Mouse (Mus musculus) cerebellum, adult 2 months (tissue): ENCODE results near the gene Mapk9.

ENCODE experiments used
- CTCF ChIP-seq: fragments of 200-500 bp; IDR thresholded peaks from 2 replicates; pipeline ENCODE4 v1.5.1; 2011; ENCODE audit warnings: low read depth, mild to moderate bottlenecking, control low read depth, low read length, moderate library complexity, borderline replicate concordance; ENCODE audit not compliant: insufficient read depth
- POLR2A ChIP-seq: fragments of 200-500 bp; IDR thresholded peaks from 2 replicates; pipeline ENCODE4 v1.6.1; 2011; ENCODE audit warnings: low read length, control low read depth, borderline replicate concordance; ENCODE audit not compliant: insufficient read depth

GRCm38 (mm10) chr11:49893806-49894205, 47.3 kb downstream of the Mapk9 start:
- TF ChIP-seq CTCF (no peak), POLR2A (no peak)
